Mouse (Mus musculus) heart, embryonic 16.5 days (tissue): ENCODE results near the gene Ubl3. TPM values are rescaled to one million over a fixed set of nuclear protein-coding genes. Genes with fewer than 3 reads are reported as not detected.

Experiments used
- ATAC-seq: fragments of 200-750 bp; cut with Nextera tagmentation; replicated peaks from 2 replicates; pipeline ENCODE4 v1.8.0; 2017; ENCODE audit warnings: moderate number of reproducible peaks; ENCODE audit not compliant: insufficient read depth, low FRiP score; ENCODE audit errors: extremely low read depth
- H3K27ac ChIP-seq: fragments of 300-500 bp; sonication (generic); 2 replicates; pipeline ENCODE4 v1.5.1; 2014; ENCODE audit warnings: mild to moderate bottlenecking, low read length, control low read depth, moderate library complexity
- H3K27me3 ChIP-seq: fragments of 300-500 bp; sonication (generic); 2 replicates; pipeline ENCODE4 v1.6.1; 2014; ENCODE audit warnings: low read length, mixed read lengths; ENCODE audit not compliant: control insufficient read depth, insufficient read depth
- H3K36me3 ChIP-seq: fragments of 300-500 bp; sonication (generic); 2 replicates; pipeline ENCODE4 v1.6.1; 2014; ENCODE audit not compliant: control insufficient read depth, insufficient read depth
- H3K4me1 ChIP-seq: fragments of 300-500 bp; sonication (generic); 2 replicates; pipeline ENCODE4 v1.6.1; 2014; ENCODE audit warnings: low read length, mixed read lengths; ENCODE audit not compliant: control insufficient read depth, insufficient read depth
- H3K4me2 ChIP-seq: fragments of 300-500 bp; sonication (generic); 2 replicates; pipeline ENCODE4 v1.6.1; 2014; ENCODE audit warnings: low read depth, mild to moderate bottlenecking, control low read depth, low read length
- H3K4me3 ChIP-seq: fragments of 300-500 bp; sonication (generic); 2 replicates; pipeline ENCODE4 v1.5.1; 2014; ENCODE audit warnings: mild to moderate bottlenecking, control low read depth, low read length
- H3K9ac ChIP-seq: fragments of 300-500 bp; sonication (generic); 2 replicates; pipeline ENCODE4 v1.6.1; 2014; ENCODE audit warnings: low read length, control low read depth
- H3K9me3 ChIP-seq: fragments of 300-500 bp; sonication (generic); replicated peaks from 2 replicates; pipeline ENCODE4 v1.6.1; 2016; ENCODE audit warnings: low read length; ENCODE audit not compliant: control insufficient read depth
- WGBS: fragments of 180-500 bp; shearing (Covaris S2); extraction: QIAGEN DNeasy Blood & Tissue Kit; methylation state at CpG from one replicate; pipeline ENCODE4 v1.1.7; 2014; 5-methylcytosine and 5-hydroxymethylcytosine counted together
- polyA plus RNA-seq: library from polyadenylated mRNA; unstranded; fragments of >200 nt; fragmentation: Nextera tagmentation; extraction: Ambion mirVana; gene quantifications from 2 replicates; pipeline ENCODE4 v1.2.1, GENCODE M21; 2015

Gene Ubl3
- polyA plus RNA-seq, 1 experiment from 2014 or later, result 70.9 TPM

GRCm38 (mm10) chr5:148554701-148555100 is 2.1 kb upstream of the Ubl3 start:
- ATAC-seq, result no peak

GRCm38 (mm10) chr5:148554242-148554641 is 1.7 kb upstream of the Ubl3 start:
- H3K27ac ChIP-seq, result no peak overlapping the region
- H3K4me2 ChIP-seq, result peak overlapping the region; percentile 56
- no peaks in the 10 kb centered on the region for H3K36me3 ChIP-seq
- no peak for ATAC-seq
- WGBS, result 22% methylated on average over 7 of the region's 7 CpGs
- H3K9me3 ChIP-seq, result no peaks in the 10 kb centered on the region
- no peak overlapping the region for H3K4me3 ChIP-seq
- no peak overlapping the region for H3K9ac ChIP-seq
- no peaks in the 10 kb centered on the region for H3K27me3 ChIP-seq
- peaks cover 29% of the 10 kb centered on the region for H3K4me1 ChIP-seq

More at GRCm38 (mm10) chr5:148554701-148555100, 2.1 kb upstream of the Ubl3 start:
- 5% methylated on average over 16 of the region's 16 CpGs for WGBS
- H3K4me2 ChIP-seq, result peak overlapping the region; percentile 56
- H3K27ac ChIP-seq, result no peak overlapping the region
- H3K9ac ChIP-seq, result peak overlapping the region; percentile 41; the same call in 1 of the 2 replicates
- H3K36me3 ChIP-seq, result no peaks in the 10 kb centered on the region
- H3K27me3 ChIP-seq, result no peaks in the 10 kb centered on the region
- H3K9me3 ChIP-seq, result no peaks in the 10 kb centered on the region
- peaks cover 24% of the 10 kb centered on the region for H3K4me1 ChIP-seq
- H3K4me3 ChIP-seq, result peak overlapping the region; percentile 2; the same call in 1 of the 2 replicates

- no peak overlapping the region for H3K27ac ChIP-seq
- no peaks in the 10 kb centered on the region for H3K36me3 ChIP-seq
- WGBS, result 34% methylated on average over 14 of the region's 14 CpGs
- no peaks in the 10 kb centered on the region for H3K27me3 ChIP-seq
- no peaks in the 10 kb centered on the region for H3K9me3 ChIP-seq
- no peak overlapping the region for H3K4me2 ChIP-seq
- no peak overlapping the region for H3K9ac ChIP-seq
- peaks cover 33% of the 10 kb centered on the region for H3K4me1 ChIP-seq
- no peak overlapping the region for H3K4me3 ChIP-seq
- ATAC-seq, result no peak
Measured at GRCm38 (mm10) chr5:148553723-148554122, 1.1 kb upstream of the Ubl3 start.

- H3K4me2 ChIP-seq, result peak overlapping the region; percentile 93
- no peaks in the 10 kb centered on the region for H3K9me3 ChIP-seq
- H3K9ac ChIP-seq, result peak overlapping the region; percentile 94
- peak overlapping the region; percentile 98 for H3K27ac ChIP-seq
- H3K4me1 ChIP-seq, result peaks cover 46% of the 10 kb centered on the region
- peak overlapping the region; percentile 68 for H3K4me3 ChIP-seq
- under 1% methylated on average over 17 of the region's 17 CpGs for WGBS
- H3K36me3 ChIP-seq, result no peaks in the 10 kb centered on the region
- ATAC-seq, result no peak
- no peaks in the 10 kb centered on the region for H3K27me3 ChIP-seq
Measured at GRCm38 (mm10) chr5:148551764-148552136, 839 bp downstream of the Ubl3 start.

- no peaks in the 10 kb centered on the region for H3K9me3 ChIP-seq
- peak overlapping the region; percentile 68 for H3K4me3 ChIP-seq
- peak overlapping the region; percentile 98 for H3K27ac ChIP-seq
- under 1% methylated on average over 28 of the region's 28 CpGs for WGBS
- no peaks in the 10 kb centered on the region for H3K27me3 ChIP-seq
- peaks cover 46% of the 10 kb centered on the region for H3K4me1 ChIP-seq
- no peaks in the 10 kb centered on the region for H3K36me3 ChIP-seq
- H3K9ac ChIP-seq, result peak overlapping the region; percentile 94
- no peak for ATAC-seq
- peak overlapping the region; percentile 93 for H3K4me2 ChIP-seq
Measured at GRCm38 (mm10) chr5:148550821-148551763, 1.5 kb downstream of the Ubl3 start.

GRCm38 (mm10) chr5:148550393-148550792 is 2.2 kb downstream of the Ubl3 start:
- Histone ChIP-seq H3K4me1 (peaks cover 46% of the 10 kb centered on the region), H3K27ac (peak overlapping the region; percentile 45; the same call in 1 of the 2 replicates)
- WGBS, result 9% methylated on average over 6 of the region's 6 CpGs

GRCm38 (mm10) chr5:148549307-148549706 is 3.3 kb downstream of the Ubl3 start:
- Histone ChIP-seq H3K27me3 (no peaks in the 10 kb centered on the region), H3K9ac (no peak overlapping the region), H3K27ac (0 out of 2 replicates have a peak overlapping the region, but pooled peaks have one; percentile 1), H3K36me3 (no peaks in the 10 kb centered on the region), H3K4me3 (no peak overlapping the region), H3K9me3 (no peaks in the 10 kb centered on the region), H3K4me2 (peak overlapping the region; percentile 23; the same call in 1 of the 2 replicates), H3K4me1 (peaks cover 41% of the 10 kb centered on the region)
- no peak for ATAC-seq
- 33% methylated on average over 4 of the region's 4 CpGs for WGBS

More at GRCm38 (mm10) chr5:148550393-148550792, 2.2 kb downstream of the Ubl3 start:
- peak overlapping the region; percentile 68 for H3K4me3 ChIP-seq
- no peaks in the 10 kb centered on the region for H3K9me3 ChIP-seq
- H3K9ac ChIP-seq, result peak overlapping the region; percentile 94
- H3K4me2 ChIP-seq, result peak overlapping the region; percentile 93
- ATAC-seq, result no peak
- no peaks in the 10 kb centered on the region for H3K27me3 ChIP-seq
- H3K36me3 ChIP-seq, result no peaks in the 10 kb centered on the region

- H3K4me3 ChIP-seq, result no peak overlapping the region
- 60% methylated on average over 9 of the region's 9 CpGs for WGBS
- no peak overlapping the region for H3K27ac ChIP-seq
- H3K9me3 ChIP-seq, result no peaks in the 10 kb centered on the region
- H3K36me3 ChIP-seq, result no peaks in the 10 kb centered on the region
- no peak for ATAC-seq
- no peak overlapping the region; the same call in 1 of the 2 replicates for H3K4me2 ChIP-seq
- no peak overlapping the region; the same call in 1 of the 2 replicates for H3K9ac ChIP-seq
- no peaks in the 10 kb centered on the region for H3K27me3 ChIP-seq
- peaks cover 41% of the 10 kb centered on the region for H3K4me1 ChIP-seq
Measured at GRCm38 (mm10) chr5:148548568-148548967, 4.0 kb downstream of the Ubl3 start.
